Mouse (Mus musculus) embryo, embryonic 9.5 days (tissue): ENCODE measurements around the gene Gm11733.
"Not testable (repeated sequence)": the region's sequence is repeated elsewhere in the genome, so short reads cannot be mapped to it uniquely, and the experiment has no call there.

ENCODE experiments used
- DNase-seq: peaks from one replicate; pipeline ENCODE4 v3.0.0-alpha.2; 2017; ENCODE audit errors: extremely low spot score

The Gm11733 gene

DNA sequence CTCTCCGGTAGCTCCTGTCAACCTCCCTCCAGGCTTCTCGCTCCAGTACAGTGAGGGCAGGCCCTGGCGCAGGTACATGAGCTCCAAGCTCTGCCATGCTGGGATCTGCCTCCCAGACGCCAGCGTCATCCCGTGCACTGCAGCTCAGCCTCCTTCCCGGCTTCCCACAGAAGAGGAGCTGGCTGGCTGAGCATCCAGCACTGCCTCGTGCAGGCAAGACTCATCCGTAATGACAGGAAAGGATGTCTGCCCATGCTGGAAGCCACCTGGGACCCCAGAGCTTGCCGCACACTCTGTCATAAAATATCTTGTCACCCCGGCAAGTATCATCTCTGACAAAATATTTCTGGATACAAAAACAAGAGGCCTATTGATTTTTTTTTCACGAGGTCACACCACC, at the start of gene Gm11733:
Gene Gm11733, plus strand, starts transcription at position 171 of the 400 bp plus-strand sequence.
- no peak for DNase-seq

DNA sequence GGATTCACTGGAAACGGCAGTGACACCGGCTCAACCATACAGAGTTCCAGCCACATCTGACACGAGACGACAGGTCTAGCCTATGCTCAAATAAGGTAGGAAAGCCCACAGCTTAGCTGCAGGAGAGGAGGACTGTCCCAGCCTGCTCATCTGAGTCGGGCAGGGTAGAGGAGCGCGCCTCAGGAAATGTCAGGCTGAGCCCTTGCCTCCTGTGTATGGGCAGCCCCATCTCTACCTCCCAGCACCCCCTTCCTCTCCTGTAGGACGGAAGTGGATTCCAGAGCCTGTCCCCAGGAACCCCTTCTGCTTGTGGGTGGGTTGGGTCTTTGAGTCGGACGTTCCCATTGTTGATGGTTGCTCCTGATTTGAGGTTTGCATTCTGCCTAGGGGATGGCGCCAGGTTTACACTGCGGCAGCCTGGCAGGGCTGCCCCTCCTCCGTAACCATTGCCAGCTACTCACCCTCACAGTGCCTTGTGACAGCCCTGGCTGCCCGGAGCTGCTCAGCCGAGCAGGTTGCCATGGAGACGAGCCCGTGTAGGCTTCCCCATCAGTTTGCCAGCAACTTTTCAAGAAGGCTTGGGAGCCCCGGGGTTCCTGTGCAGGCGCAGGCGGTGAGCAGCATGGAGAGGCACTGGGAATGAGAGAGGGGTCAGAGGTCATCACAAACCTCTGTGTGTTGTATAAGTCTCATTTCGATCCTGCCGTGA, 47.6 kb upstream of the Gm11733 start:
- peak; percentile 62 for DNase-seq

DNA sequence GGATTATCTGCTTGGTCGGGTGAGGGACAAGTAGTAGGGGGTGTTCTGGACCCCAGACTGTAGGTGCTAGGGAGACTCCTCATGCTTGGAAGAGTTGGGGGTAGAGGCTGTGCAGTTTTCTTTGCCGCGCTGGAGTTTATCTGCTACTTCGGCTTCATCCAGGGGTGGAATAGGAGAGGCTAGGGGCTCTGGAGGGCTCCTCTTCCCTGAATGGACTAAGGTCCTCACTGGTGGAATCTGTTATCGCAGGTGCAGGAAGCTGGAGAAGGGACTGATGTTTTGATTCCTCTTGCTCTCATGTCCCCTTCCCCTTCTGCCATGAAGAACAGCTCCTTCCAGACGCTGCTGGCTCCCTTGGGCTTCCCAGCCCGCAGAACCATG, 47.1 kb upstream of the Gm11733 start:
- no peak for DNase-seq

DNA sequence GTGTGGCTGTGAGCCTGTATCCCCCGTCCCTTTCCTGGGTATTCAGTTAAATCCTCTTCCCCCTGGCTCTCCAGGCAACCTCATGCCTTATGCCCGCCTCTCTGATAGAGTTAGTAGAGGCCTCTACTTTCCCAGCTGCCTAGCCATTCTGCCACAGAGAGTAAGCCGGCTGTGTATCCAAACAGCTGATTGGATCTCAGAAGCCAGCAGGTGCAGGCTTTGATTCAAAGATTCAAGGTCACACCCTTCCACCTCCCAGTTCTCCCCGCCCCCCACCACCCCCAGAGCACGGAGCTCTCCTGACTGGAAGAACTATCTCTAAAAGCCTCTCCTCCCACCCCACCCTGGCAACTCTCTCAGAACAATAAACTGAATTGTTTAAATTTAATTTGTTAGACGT, 45.8 kb upstream of the Gm11733 start:
- no peak for DNase-seq

DNA sequence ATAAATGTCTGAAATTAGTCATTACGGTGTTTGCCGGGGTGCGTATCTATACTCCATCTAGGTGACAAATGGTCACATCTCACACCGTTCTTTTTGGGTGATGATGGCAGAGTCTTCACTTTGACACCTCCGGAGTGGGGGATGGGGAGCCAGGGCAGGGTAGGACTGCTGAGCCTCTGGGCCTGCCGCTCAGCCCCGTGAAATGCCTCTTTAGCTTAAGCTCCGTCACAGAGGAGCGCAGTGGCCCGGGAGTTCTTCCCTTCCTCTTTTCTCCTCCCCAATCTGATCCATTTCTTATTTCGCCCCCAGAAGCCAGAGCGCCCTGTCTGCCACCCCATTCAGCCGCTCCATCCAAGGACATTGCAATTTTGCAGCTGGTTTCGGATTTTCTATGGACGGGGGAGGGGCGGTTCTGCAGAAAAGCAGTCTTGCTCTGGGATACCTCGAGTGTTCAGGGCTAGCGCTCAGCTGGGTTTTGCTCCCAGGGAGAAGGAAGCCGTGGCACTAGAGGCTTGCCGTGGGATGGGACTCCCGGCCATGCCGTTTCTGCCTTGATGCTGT, 43.2 kb upstream of the Gm11733 start:
- no peak for DNase-seq

DNA sequence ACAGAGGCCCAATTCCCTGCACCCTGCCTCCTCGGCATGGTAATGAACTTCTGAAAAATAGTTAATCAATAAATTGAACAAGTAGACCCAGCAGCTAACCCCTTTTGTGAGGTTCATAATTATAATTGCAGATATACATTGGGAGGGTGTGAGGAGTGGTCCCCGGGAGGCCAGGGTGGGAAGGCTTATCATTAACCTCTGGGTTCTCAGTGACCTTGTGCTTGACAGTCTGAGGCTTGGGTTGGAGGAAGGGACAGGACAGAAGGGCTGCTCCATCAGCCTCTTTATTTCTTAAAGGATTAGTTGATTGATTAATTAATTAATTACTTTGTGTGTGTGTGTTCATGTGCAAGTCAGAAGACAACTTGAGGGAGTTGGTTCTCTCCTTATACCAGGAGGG, 40.1 kb upstream of the Gm11733 start:
- DNase-seq: no peak

DNA sequence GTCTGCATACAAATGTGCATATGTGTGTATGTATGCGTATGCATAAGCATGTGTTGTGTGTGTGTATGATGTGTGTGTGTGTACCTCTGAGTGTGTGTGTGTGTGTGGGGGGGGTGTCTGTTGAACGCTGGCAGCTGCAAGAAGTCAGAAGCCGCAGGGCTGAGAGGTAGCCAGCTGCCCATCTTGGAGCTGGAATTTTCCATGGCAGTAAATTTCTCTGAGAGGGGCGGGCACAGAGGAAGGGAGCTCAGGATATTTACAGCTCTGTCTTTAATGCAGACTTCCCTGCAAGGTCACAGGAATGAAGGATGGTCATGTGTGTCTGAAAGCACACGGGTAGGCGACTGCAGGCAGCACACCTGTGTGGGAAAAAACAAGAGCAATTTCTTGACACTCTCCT, 38.5 kb upstream of the Gm11733 start:
- no peak for DNase-seq

DNA sequence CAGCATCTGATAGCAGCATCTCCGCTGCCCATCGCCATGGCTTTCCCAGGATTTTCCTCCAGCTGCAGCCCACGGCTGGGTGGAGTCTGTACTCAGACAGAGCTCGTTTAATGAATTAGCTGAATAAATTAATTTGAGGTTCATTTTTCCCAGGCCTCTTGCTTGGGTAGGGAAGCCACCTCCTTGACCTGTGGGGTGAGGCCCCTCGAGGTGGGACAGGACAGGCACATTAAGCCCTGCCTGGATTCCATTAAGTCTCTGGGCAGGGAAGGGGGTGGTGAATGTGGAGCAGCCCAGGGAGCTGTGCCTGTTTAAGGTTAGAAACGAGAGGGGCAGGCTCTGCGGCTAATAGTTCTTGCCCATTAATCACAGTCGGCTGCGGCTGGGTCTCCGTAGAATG, 30.1 kb upstream of the Gm11733 start:
- peak; percentile 57 for DNase-seq

DNA sequence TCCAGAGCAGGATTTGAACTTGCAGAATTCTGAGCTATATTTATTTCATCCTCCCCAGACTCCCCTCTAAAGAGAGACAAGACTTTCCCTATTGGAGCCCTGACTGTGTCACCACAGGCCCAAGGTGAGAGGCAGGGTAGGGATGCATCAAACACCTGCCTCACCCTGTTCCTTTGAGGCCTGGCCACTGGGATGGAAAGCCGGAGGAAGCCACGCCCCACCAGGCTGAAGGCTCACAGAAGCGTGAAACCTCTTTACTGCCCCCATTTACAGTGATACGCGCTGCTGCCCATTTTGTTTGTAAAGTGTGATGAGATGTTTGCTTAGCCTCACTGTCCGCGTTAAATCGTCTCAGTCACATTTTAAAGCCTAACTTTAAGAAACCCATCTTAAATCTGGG, 25.0 kb upstream of the Gm11733 start:
- no peak for DNase-seq

DNA sequence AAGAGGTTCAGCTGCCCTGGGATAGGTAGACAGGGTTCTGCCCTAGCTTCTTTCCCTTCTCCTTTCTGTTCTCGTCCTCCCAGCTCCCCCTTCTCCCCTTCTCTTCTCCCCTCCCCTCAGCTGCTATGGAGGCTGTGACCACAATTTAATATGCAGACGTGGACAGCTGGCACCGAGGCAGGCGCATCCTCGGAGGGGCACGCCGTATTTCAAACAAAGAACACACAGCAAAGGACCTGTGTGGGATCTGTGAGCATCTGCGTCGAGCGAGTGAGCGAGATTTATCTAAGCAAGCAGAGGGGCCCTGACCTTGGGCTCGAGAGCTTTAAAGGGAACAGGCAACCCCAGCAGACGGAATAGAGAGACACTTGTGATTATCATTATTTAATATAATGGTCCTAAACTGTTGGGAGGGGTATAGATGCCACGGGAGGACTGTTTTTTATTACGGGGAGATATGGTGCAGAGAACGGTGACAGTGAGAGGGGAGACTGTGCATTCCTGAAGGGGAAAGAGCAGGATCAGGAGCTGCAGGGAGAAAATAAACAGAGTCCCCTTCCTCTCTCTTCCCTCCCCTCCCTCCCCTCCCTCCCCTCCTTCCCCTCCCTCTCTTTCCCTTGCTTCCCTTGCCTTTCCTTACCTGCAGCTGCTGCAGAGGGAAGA, 21.8 kb upstream of the Gm11733 start:
- DNase-seq: no peak

DNA sequence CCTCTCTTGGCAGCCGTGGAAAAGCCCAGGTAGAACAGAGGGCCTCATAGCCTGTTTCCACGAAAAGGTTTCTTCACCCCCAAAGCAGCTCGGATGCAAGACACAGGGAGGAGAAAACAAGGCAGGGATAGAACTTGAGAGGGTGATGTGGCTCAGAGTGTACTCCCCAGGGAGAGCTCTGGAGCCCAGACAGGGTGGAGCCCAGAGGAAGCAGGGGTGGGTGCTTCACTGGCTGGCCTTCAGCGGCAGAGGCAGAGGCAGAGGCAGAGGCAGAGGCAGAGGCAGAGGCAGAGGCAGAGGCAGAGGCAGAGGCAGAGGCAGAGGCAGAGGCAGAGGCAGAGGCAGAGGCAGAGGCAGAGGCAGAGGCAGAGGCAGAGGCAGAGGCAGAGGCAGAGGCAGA, 20.8 kb upstream of the Gm11733 start:
- DNase-seq: not testable (repeated sequence)

DNA sequence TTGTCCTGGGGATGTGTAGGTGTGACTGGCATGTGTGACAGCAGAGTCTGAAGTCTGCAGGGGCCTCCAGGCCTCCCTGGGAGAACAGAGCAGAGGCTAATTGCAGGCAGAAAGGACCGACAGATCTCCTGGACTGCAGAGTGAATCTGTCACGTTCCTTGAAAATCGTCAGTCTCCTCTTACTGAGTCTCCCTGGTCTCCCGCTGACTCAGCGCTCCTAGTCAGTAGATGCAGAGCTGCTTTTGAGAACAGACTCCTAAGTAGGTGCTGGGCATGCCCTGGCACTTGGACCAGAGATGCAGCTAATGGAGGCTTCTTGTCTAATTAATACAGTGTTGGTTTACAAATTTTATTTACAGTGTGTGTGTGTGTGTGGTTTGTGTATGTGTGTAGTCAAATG, 17.9 kb upstream of the Gm11733 start:
- DNase-seq: no peak

DNA sequence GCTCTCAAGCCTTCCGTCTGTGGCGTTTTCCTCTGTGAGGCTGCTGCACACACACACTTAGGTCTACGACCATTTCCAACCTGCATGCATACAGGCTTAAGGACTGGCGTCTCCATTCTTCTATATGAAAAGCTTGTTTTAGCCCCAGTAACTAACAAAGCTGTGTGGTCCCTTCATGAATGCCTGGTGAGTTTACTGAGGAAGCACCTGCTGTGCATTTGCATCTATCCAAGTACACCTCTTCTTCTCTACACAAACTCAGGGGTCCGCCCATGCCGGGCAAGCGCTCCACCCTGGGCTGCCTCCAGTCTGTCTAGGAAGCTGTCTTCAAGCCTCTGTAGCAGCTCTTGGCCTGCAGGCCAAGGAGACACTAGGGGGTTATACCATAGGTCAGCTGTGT, 17.3 kb upstream of the Gm11733 start:
- DNase-seq: no peak

DNA sequence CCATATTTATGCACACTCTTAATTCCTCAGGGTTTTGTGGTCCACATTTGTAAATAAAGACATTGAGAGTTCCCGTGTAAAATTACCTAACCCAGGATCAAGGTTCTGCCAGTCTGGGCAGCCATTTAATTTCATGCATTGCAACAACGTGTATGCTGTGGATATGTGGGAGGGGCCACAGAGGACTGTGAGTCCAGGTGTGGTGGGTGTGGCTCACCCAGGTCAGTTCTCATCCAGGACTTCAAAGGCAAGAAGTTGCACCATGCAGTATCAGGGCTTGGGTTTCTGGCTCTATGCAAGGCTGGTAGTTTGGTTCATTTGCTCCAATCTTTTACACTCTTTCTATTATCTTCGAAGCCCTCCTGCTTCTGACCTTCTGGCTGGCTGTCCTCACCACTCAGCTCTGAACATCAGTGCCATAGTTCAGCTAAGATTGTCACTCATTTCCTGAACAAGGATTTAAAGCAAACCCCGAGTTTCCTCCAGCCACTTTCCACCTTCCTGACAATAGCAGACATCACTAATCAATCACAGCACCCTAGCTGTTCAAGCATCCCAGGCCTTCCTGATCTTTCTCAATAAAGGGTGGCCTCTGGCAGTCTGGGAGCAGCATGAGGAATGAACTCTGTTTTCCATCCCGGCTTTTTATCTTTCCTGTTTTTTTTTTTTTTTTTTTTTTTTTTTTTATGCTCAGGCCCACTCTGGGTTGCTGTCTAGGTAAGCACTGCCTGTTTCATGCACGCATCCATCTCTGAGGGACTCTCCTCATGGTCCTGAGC, 15.4 kb upstream of the Gm11733 start:
- no peak for DNase-seq

DNA sequence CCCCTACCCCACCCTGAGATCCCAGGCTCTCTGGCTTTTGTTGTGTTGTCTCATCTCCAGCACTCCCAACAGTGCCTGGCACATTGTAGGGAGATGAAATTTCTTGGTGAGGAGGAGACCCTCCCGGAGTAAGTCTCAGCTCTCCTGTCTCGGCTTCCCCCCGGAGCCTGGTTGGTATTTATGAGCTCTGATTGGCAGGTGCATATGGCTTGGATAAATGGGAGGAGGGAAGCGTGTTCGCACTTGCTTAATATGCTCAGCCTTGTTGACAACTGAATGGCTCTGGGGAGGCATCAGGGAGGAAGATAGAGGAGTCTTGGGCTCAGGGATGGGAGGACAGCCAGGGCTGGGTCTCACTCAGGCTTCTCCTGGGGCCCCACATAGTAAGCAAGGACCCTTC, 14.4 kb upstream of the Gm11733 start:
- no peak for DNase-seq

DNA sequence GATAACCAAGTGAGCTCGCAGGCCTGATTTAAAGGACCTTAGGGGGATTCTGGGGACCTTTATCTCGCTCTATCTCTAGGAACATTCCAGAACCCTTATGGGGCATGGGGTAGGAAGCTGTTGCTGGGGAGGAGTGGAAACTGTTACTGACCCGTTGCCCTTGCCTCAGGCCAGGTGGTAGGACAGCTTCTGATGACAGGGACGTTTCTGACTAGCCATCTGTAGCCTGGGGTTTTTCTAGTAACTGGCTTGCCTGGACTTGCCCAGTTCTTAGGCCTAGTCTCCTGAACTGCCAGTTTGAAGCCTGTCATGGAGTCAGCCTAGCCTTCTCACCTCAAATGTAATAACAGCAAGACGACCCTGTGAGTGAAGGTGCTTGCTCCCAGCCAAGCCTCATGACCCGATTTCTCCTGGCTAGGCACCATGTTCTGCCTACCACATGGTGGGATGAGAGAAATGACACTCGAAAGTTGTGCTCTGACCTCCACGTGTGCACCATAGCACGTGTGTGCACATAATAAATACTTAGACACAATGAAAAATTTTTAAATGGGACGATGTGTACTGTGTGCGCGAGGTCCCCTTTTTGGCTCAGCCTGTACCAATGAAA, 13.5 kb upstream of the Gm11733 start:
- DNase-seq: no peak

DNA sequence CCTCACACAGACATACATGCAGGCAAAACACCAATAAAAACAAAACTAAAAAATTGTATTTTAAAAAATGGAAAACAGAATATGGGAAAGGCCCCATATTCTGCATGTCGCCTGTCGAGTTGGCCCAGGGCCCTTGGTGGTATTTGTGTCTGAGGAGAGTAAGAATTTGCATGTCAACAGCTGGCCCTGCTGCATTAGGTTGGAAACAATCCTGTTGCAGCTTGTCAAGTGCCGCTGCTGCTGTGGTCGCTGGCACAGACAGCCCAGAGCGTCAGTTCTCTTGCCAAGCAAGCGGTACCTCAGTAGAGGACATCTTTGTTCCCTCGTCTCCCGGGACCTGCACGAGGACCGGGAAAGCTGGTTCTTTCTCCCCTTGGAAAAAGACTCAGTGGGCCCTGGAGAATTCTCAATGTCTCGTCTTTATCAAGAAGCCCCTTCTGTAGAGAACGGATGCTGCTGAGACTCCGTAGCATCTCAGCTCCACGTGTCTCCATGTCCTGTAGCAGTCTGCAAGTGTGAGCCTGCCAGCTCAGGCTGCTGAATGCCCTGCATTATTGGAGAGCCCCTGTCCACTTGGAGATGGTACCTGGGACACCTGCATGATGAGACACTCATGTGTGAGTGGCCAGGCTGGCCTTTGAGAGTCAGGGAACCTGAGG, 12.4 kb upstream of the Gm11733 start:
- no peak for DNase-seq

DNA sequence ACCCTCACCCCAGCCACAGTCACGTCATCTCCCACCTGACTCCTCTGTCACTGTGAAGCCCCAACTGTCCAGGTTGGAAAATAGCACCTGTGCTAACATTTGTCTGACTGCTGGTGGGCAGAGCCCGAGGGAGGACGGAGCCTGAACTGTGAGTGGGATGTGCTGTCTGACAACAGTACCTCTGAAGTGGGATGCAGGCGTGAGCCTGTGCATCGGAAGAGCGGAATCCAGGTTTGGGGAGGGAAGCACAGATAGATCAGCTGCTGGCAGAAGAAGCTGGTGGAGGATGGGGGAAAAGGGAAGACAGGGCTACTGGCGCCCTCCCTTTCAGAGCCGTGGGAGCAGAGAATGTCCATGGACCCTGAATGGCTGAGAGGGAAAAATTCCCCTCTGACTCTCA, 11.3 kb upstream of the Gm11733 start:
- DNase-seq: no peak

DNA sequence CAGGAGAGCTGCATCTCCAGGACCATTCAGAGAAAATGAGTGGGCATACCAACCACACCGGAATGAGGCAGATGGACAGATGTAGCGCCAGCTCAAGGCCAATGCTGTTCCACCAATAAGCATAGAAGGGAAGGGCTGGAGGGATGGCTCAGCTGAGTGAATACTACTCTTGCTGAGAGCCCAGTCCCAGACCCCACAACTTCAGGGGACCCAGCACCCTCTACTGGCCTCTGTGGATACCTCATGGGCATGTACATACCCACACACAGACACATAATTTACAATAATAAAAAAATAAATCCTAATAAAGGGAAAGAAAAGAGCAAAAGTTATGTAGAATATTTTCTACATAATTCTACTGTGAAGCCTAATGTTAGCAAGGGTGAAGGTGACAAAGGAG, 9.0 kb upstream of the Gm11733 start:
- DNase-seq: no peak

DNA sequence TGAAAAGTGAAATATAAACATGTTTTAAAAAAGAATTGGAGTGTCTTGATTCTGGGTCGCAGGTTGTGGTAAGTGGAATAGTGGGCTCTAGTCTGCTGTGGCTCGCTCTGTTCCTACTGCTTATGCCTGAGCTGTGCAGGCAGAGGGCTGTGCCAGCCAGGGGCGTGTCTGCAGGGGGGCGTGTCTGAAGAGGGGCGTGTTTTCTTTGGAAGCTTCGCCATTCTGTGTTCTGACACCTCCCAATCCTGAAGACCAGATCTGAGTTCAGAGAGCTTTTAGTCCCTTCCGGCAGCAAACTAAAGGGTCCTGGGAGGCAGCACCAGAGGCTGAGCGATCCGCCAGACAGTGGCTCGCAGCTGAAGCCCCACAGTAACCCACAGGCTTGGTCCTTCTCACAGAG, 8.5 kb upstream of the Gm11733 start:
- peak; percentile 47 for DNase-seq

DNA sequence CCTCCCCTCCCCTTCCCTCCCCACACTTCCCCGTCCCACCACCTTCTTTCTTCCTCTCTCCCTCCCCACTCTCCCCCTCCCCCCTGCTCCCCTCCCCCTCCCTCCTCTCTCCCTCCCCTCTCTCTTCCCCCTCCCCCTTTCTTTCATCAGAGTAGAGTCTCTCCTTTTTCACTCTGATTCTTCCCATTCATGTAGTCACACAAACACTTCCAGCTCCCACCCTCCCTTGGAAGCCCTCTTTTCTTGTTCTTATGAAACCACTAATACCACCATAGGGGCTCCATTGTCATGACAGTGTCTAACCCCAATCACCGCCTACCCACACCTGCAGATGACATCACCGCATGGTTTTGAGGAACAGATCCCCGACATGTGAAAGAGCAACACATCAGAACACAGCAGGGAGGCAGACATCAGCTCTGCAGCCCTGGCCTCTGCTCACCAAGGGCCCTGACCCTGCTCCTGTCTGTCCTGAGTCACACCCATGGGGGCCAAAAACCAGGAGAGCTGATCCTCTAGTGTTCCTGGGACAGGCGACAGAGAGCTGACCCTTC, 7.5 kb upstream of the Gm11733 start:
- no peak for DNase-seq
